Comparison of ENCODE assay signal across 8 mouse cellular contexts in genomic region chr5:108726557-108727248, GRCm38 (mm10). TPM values are rescaled to one million over a fixed set of nuclear protein-coding genes. Genes with fewer than 3 reads are reported as not detected.
DNase-seq lines count a peak whose midpoint lies in the region; ATAC-seq and TF ChIP-seq lines count a peak whose summit lies in the region.

No protein-coding gene starts in this region.

- peak; percentile 86 for ATAC-seq in erythroblast, adult 5-6 weeks (replicated peaks; ENCODE audit: low FRiP score, poor library complexity, severe bottlenecking)
- ATAC-seq in heart, embryonic 14.5 days (ENCODE audit: insufficient number of reproducible peaks, insufficient read depth, low FRiP score, low read depth), result peak; percentile 68; the same call in 1 of the 2 replicates
- ATAC-seq in kidney, postnatal 0 days (replicated peaks; ENCODE audit: low FRiP score, low read depth), result peak; percentile 81
- ATAC-seq in liver, embryonic 11.5 days (replicated peaks; ENCODE audit: low FRiP score), result peak; percentile 82
- peak; percentile 88 for ATAC-seq in neural tube, embryonic 11.5 days (ENCODE audit: insufficient read depth, low FRiP score, low TSS enrichment)

- H3K36me3 ChIP-seq in E14TG2a.4 (ENCODE audit: insufficient read depth, low read length), result no peaks in the 10 kb centered on the region
- H3K36me3 ChIP-seq in heart, embryonic 14.5 days (ENCODE audit: control insufficient read depth, insufficient read depth, low read length), result no peaks in the 10 kb centered on the region
- H3K36me3 ChIP-seq in kidney, postnatal 0 days (ENCODE audit: insufficient read depth, low read length), result no peaks in the 10 kb centered on the region
- H3K36me3 ChIP-seq in liver, embryonic 11.5 days (ENCODE audit: control insufficient read depth, insufficient read depth, low read length), result no peaks in the 10 kb centered on the region
- H3K36me3 ChIP-seq in neural tube, embryonic 11.5 days (ENCODE audit: control insufficient read depth, insufficient read depth, low read length), result no peaks in the 10 kb centered on the region

- no peak overlapping the region for H3K9ac ChIP-seq in heart, embryonic 14.5 days (ENCODE audit: low read length)
- no peak overlapping the region for H3K9ac ChIP-seq in kidney, postnatal 0 days (ENCODE audit: low read depth, low read length)
- H3K9ac ChIP-seq in liver, embryonic 11.5 days (ENCODE audit: low read depth, low read length), result no peak overlapping the region
- H3K9ac ChIP-seq in neural tube, embryonic 11.5 days (ENCODE audit: low read length), result no peak overlapping the region

- peak; percentile 86 for DNase-seq in brain, embryonic 14.5 days (ENCODE audit: low read depth)
- peak; percentile 83 for DNase-seq in kidney, postnatal 0 days (ENCODE audit: low spot score)
- DNase-seq in liver, embryonic 11.5 days (ENCODE audit: low spot score), result peak; percentile 70
- peak; percentile 76 for DNase-seq in neural tube, embryonic 11.5 days (ENCODE audit: low spot score)
- peak; percentile 12 to 52 for DNase-seq in thymus, postnatal 10 days (ENCODE audit: low spot score in 2 of 2)

- no peaks in the 10 kb centered on the region for H3K4me1 ChIP-seq in E14TG2a.4 (replicated peaks; ENCODE audit: low read depth, low read length)
- no peaks in the 10 kb centered on the region for H3K4me1 ChIP-seq in heart, embryonic 14.5 days (ENCODE audit: control insufficient read depth in 2 of 2, insufficient read depth in 2 of 2, low read length in 2 of 2)
- H3K4me1 ChIP-seq in kidney, postnatal 0 days (replicated peaks; ENCODE audit: insufficient read depth, low read length), result no peaks in the 10 kb centered on the region
- H3K4me1 ChIP-seq in liver, embryonic 11.5 days (replicated peaks; ENCODE audit: control insufficient read depth, insufficient read depth, low read length), result no peaks in the 10 kb centered on the region
- no peaks in the 10 kb centered on the region for H3K4me1 ChIP-seq in neural tube, embryonic 11.5 days (ENCODE audit: control insufficient read depth, insufficient read depth, low read length)

- 28% methylated on average over 5 of the region's 5 CpGs for WGBS in heart, embryonic 14.5 days
- 20% methylated on average over 5 of the region's 5 CpGs for WGBS in kidney, postnatal 0 days
- WGBS in liver, embryonic 11.5 days, result 24% methylated on average over 5 of the region's 5 CpGs
- WGBS in neural tube, embryonic 11.5 days, result 21% methylated on average over 5 of the region's 5 CpGs

- peak; percentile 78 for TF ChIP-seq CTCF in E14TG2a.4 (conservative IDR thresholded peaks at IDR 0.05; ENCODE audit: low read length)
- TF ChIP-seq CTCF in brain, embryonic 14.5 days (IDR thresholded peaks at IDR 0.05; ENCODE audit: borderline replicate concordance, extremely low read depth, insufficient read depth, insufficient read length), result peak; percentile 89
- peak; percentile 90 for TF ChIP-seq CTCF in kidney, postnatal 0 days (IDR thresholded peaks at IDR 0.05; ENCODE audit: low read depth)

- no peak overlapping the region for H3K4me2 ChIP-seq in heart, embryonic 14.5 days (ENCODE audit: low read length)
- no peak overlapping the region for H3K4me2 ChIP-seq in kidney, postnatal 0 days (ENCODE audit: low read length)
- H3K4me2 ChIP-seq in liver, embryonic 11.5 days, result no peak overlapping the region
- no peak overlapping the region for H3K4me2 ChIP-seq in neural tube, embryonic 11.5 days (ENCODE audit: low read depth)

- no peaks in the 10 kb centered on the region for H3K27me3 ChIP-seq in E14TG2a.4 (ENCODE audit: insufficient read depth, low read length)
- H3K27me3 ChIP-seq in heart, embryonic 14.5 days (ENCODE audit: control insufficient read depth, insufficient read depth, low read length), result no peaks in the 10 kb centered on the region
- H3K27me3 ChIP-seq in kidney, postnatal 0 days (ENCODE audit: insufficient read depth, low read length), result no peaks in the 10 kb centered on the region; the same call in 1 of the 2 replicates
- no peaks in the 10 kb centered on the region; the same call in 1 of the 2 replicates for H3K27me3 ChIP-seq in liver, embryonic 11.5 days (replicated peaks; ENCODE audit: control insufficient read depth, insufficient read depth, low read length)
- no peaks in the 10 kb centered on the region for H3K27me3 ChIP-seq in neural tube, embryonic 11.5 days (ENCODE audit: control insufficient read depth, insufficient read depth, low read length)

- H3K4me3 ChIP-seq in E14TG2a.4 (replicated peaks; ENCODE audit: low read length), result no peak overlapping the region
- H3K4me3 ChIP-seq in heart, embryonic 14.5 days (ENCODE audit: control insufficient read depth in 1 of 2, insufficient read depth in 1 of 2, low read depth in 1 of 2, low read length in 2 of 2), result no peak overlapping the region
- H3K4me3 ChIP-seq in kidney, postnatal 0 days (replicated peaks; ENCODE audit: low read depth, low read length), result no peak overlapping the region
- no peak overlapping the region for H3K4me3 ChIP-seq in liver, embryonic 11.5 days (ENCODE audit: low read depth, low read length)
- H3K4me3 ChIP-seq in neural tube, embryonic 11.5 days (ENCODE audit: low read depth, low read length), result no peak overlapping the region

- no peak overlapping the region for H3K27ac ChIP-seq in heart, embryonic 14.5 days (replicated peaks in 1 of 2; ENCODE audit: control insufficient read depth in 1 of 2, insufficient read depth in 1 of 2, low read depth in 2 of 2, low read length in 2 of 2)
- H3K27ac ChIP-seq in kidney, postnatal 0 days, result no peak overlapping the region
- no peak overlapping the region for H3K27ac ChIP-seq in liver, embryonic 11.5 days (ENCODE audit: low read depth, low read length)
- no peak overlapping the region for H3K27ac ChIP-seq in neural tube, embryonic 11.5 days (ENCODE audit: low read depth, low read length)

- no peaks in the 10 kb centered on the region for H3K9me3 ChIP-seq in E14TG2a.4 (ENCODE audit: low read length)
- H3K9me3 ChIP-seq in heart, embryonic 14.5 days (ENCODE audit: control insufficient read depth, low read length), result no peaks in the 10 kb centered on the region
- no peaks in the 10 kb centered on the region for H3K9me3 ChIP-seq in kidney, postnatal 0 days (replicated peaks; ENCODE audit: low read length)
- H3K9me3 ChIP-seq in liver, embryonic 11.5 days (ENCODE audit: control insufficient read depth, low read length), result no peaks in the 10 kb centered on the region
- H3K9me3 ChIP-seq in neural tube, embryonic 11.5 days (ENCODE audit: control insufficient read depth, low read length), result no peaks in the 10 kb centered on the region

- no peak for TF ChIP-seq POLR2A in brain, embryonic 14.5 days (IDR thresholded peaks at IDR 0.05; ENCODE audit: borderline replicate concordance, extremely low read depth, insufficient read depth, insufficient read length, poor library complexity, severe bottlenecking)

RNA-seq across cellular contexts. Expression of gene Fgfrl1, which starts 34.5 kb away (rescaled TPM):
- polyA plus RNA-seq in brain, embryonic 14.5 days (2012; rRNA removed), result 18.1 and 25.8 TPM in 2 replicates
- total RNA-seq in erythroblast, adult 5-6 weeks (2015; ENCODE audit: low replicate concordance), result 14.0 and 15.2 TPM in 2 replicates
- 18.5 and 21.0 TPM in 2 replicates for total RNA-seq in erythroblast, adult 5-6 weeks (2017; ENCODE audit: low replicate concordance)
- 23.9 and 25.2 TPM in 2 replicates for polyA plus RNA-seq in heart, embryonic 14.5 days (2014; fragmentation: Nextera tagmentation; extraction: Ambion mirVana)
- polyA plus RNA-seq in kidney, postnatal 0 days (2015; fragmentation: Nextera tagmentation; extraction: Ambion mirVana), result 23.2 and 25.1 TPM in 2 replicates
- polyA plus RNA-seq in liver, embryonic 11.5 days (2014; fragmentation: Nextera tagmentation; extraction: Ambion mirVana), result 21.3 and 22.1 TPM in 2 replicates
- polyA plus RNA-seq in neural tube, embryonic 11.5 days (2014; fragmentation: Nextera tagmentation; extraction: Ambion mirVana), result 26.0 and 28.6 TPM in 2 replicates

RNA-seq across cellular contexts. Expression of gene Rnf212, which starts 48.1 kb away (rescaled TPM):
- polyA plus RNA-seq in brain, embryonic 14.5 days (2012; rRNA removed), result 0.09 and 0.26 TPM in 2 replicates
- total RNA-seq in erythroblast, adult 5-6 weeks (2015; ENCODE audit: low replicate concordance), result 2.5 TPM in 1 of 2 replicates, not detected in the other
- total RNA-seq in erythroblast, adult 5-6 weeks (2017; ENCODE audit: low replicate concordance), result 3.1 and 5.5 TPM in 2 replicates
- polyA plus RNA-seq in heart, embryonic 14.5 days (2014; fragmentation: Nextera tagmentation; extraction: Ambion mirVana), result not detected in 2 replicates
- not detected in 2 replicates for polyA plus RNA-seq in kidney, postnatal 0 days (2015; fragmentation: Nextera tagmentation; extraction: Ambion mirVana)
- 2.4 and 3.2 TPM in 2 replicates for polyA plus RNA-seq in liver, embryonic 11.5 days (2014; fragmentation: Nextera tagmentation; extraction: Ambion mirVana)
- 0.95 and 0.97 TPM in 2 replicates for polyA plus RNA-seq in neural tube, embryonic 11.5 days (2014; fragmentation: Nextera tagmentation; extraction: Ambion mirVana)

RNA-seq across cellular contexts. Expression of gene Slc26a1, which starts 51.3 kb away (rescaled TPM):
- polyA plus RNA-seq in brain, embryonic 14.5 days (2012; rRNA removed), result 4.0 and 4.5 TPM in 2 replicates
- 0.38 and 3.3 TPM in 2 replicates for total RNA-seq in erythroblast, adult 5-6 weeks (2015; ENCODE audit: low replicate concordance)
- 0.68 and 1.4 TPM in 2 replicates for total RNA-seq in erythroblast, adult 5-6 weeks (2017; ENCODE audit: low replicate concordance)
- polyA plus RNA-seq in heart, embryonic 14.5 days (2014; fragmentation: Nextera tagmentation; extraction: Ambion mirVana), result 0.40 and 0.53 TPM in 2 replicates
- polyA plus RNA-seq in kidney, postnatal 0 days (2015; fragmentation: Nextera tagmentation; extraction: Ambion mirVana), result 8.5 and 10.1 TPM in 2 replicates
- 11.6 and 14.4 TPM in 2 replicates for polyA plus RNA-seq in liver, embryonic 11.5 days (2014; fragmentation: Nextera tagmentation; extraction: Ambion mirVana)
- 0.96 and 0.97 TPM in 2 replicates for polyA plus RNA-seq in neural tube, embryonic 11.5 days (2014; fragmentation: Nextera tagmentation; extraction: Ambion mirVana)

RNA-seq across cellular contexts. Expression of gene Dgkq, which starts 57.2 kb away (rescaled TPM):
- 63.9 and 67.7 TPM in 2 replicates for polyA plus RNA-seq in brain, embryonic 14.5 days (2012; rRNA removed)
- 0.96 and 4.8 TPM in 2 replicates for total RNA-seq in erythroblast, adult 5-6 weeks (2015; ENCODE audit: low replicate concordance)
- total RNA-seq in erythroblast, adult 5-6 weeks (2017; ENCODE audit: low replicate concordance), result 0.70 and 1.3 TPM in 2 replicates
- polyA plus RNA-seq in heart, embryonic 14.5 days (2014; fragmentation: Nextera tagmentation; extraction: Ambion mirVana), result 5.6 and 6.6 TPM in 2 replicates
- 6.5 and 6.9 TPM in 2 replicates for polyA plus RNA-seq in kidney, postnatal 0 days (2015; fragmentation: Nextera tagmentation; extraction: Ambion mirVana)
- 5.8 and 8.8 TPM in 2 replicates for polyA plus RNA-seq in liver, embryonic 11.5 days (2014; fragmentation: Nextera tagmentation; extraction: Ambion mirVana)
- polyA plus RNA-seq in neural tube, embryonic 11.5 days (2014; fragmentation: Nextera tagmentation; extraction: Ambion mirVana), result 11.6 and 12.1 TPM in 2 replicates

Comparison
In these comparisons a context has a peak if more than half of its experiments do, and no peak if none do; other contexts are left out.
1. DNase-seq: peak in every context shown above with its lines; median percentile 86 in brain, embryonic 14.5 days; 83 in kidney, postnatal 0 days; 76 in neural tube, embryonic 11.5 days; 70 in liver, embryonic 11.5 days; 32 in thymus, postnatal 10 days.